Mouse (Mus musculus) right cerebral cortex, postnatal 4 days (tissue): ENCODE measurements around the gene Hid1.
"Not testable (repeated sequence)": the region's sequence is repeated elsewhere in the genome, so short reads cannot be mapped to it uniquely, and the experiment has no call there.

Source experiments
- DNase-seq: peaks from one replicate; pipeline ENCODE4 v3.0.0-alpha.2; 2022

The Hid1 gene

DNA sequence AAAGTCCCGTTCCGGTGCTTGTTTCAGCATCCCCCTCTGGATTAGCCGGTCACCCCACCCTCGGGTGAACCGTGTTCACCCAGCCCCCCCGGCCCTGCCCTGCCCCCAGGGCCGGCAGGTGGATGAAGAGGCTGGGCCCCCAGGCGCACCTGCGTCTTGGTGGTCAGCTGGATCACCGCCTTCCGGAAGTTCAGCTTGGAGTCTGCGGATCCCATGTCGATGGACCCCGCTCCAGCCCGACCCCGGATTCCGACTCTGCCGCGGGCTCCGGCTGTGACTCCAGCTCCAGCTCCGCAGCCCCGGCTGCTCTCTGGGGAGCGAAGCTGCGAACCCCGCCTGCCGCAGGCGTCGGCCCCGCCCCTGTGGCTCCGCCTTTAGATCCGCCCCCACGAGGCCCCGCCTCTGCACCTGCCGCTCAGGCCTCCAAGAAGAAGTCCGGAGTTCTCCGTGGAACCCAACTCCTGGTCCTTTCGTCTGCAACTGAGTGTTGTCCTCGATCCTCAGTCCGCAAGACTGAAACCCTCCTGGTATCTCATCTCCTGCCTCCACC, at the start of gene Hid1:
Gene Hid1, minus strand, starts transcription at position 362 of the 550 bp plus-strand sequence.
- DNase-seq: peak; percentile 72

DNA sequence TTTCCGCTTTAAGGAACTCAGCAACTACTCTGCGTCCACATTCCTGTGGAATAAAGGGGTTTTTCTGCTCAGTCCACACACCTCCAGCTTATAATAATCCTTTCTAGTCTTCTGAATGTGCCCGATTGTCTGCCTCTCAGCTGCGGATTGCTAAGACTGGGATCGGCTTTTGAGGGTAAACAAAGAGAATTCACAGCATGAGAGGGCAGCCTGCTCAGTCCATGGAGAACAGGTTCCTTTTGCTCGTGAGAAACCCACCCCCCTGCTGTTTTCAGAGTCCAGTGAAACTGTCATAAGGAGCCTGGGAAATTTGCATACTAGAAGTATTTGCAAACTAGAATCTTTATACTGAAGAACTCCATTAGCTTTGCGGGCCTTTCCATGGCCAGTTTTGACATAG, 42.0 kb upstream of the Hid1 start:
- DNase-seq: no peak

DNA sequence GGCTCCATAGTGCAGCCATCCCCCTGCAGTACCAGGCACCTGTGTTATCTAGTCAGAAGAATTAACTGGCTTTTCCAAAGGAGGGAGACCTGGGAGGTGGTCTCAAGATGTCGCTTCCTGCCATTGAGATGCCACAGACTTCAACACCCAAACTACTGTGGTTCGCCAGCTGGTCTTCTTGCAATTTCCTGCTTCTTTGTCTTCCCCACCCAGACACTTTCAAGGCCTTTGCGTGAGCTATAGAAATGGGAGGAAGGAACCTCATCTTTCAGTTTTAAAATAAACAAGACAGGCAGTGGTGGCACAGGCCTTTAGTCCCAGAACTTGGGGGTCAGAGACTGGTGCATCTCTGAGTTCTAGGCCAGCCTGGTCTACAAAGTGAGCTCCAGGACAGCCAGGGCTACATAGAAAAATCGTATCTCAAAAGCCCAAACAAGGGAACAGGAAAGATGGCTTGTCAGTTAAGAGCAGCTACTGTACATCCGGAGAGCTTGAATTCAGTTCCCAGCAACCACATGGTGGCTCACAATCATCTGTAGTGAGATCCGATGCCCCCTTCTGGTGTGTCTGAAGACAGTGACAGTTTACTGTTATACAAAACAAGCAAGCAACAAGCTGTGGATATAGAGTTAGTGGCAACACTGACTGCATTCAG, 40.8 kb upstream of the Hid1 start:
- no peak for DNase-seq

- DNase-seq: no peak
These were observed 39.4 kb upstream of the Hid1 start for GRCm38 (mm10) chr11:115406858-115407401.

- no peak for DNase-seq
These were observed 38.2 kb upstream of the Hid1 start for GRCm38 (mm10) chr11:115405723-115406122.

DNA sequence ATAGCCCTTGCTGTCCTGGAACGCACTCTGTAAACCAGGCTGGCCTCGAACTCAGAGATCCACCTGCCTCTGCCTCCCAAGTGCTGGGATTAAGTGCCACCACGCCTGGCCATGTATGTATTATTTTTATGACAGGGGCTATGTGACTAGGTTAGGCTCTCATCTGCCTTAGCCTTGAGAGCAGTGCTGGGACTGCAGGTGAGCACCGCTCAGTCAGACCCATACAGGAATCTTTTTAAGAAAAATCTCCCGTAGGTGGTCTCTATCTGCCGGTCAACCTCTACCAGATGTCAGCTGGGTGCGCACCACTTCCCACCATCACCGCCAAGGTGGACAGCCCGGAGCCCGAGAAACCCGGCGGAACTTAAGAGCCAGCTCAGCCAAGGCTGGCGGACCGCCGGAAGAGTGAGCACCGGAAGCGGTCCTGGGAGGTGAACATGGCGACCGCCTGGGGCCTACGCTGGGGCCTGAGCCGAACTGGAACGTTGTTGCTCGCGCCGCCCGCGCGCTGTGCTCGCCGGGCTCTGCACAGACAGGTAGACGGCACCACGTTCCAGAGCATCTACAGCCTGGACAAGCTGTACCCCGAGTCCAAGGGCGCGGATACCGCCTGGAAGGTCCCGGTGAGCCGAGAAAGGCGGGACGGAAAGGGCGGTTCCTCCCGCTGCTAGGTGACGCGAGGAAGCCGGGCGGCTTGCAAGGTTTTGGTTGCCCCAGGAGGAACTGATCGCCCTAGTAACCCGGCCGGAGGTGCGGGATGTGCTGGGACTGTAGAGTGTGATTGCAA, 36.0 kb upstream of the Hid1 start, which contains the start of gene Mrpl58:
Gene Mrpl58, plus strand, starts transcription at position 415 of the 787 bp plus-strand sequence.
- peak; percentile 85 for DNase-seq

DNA sequence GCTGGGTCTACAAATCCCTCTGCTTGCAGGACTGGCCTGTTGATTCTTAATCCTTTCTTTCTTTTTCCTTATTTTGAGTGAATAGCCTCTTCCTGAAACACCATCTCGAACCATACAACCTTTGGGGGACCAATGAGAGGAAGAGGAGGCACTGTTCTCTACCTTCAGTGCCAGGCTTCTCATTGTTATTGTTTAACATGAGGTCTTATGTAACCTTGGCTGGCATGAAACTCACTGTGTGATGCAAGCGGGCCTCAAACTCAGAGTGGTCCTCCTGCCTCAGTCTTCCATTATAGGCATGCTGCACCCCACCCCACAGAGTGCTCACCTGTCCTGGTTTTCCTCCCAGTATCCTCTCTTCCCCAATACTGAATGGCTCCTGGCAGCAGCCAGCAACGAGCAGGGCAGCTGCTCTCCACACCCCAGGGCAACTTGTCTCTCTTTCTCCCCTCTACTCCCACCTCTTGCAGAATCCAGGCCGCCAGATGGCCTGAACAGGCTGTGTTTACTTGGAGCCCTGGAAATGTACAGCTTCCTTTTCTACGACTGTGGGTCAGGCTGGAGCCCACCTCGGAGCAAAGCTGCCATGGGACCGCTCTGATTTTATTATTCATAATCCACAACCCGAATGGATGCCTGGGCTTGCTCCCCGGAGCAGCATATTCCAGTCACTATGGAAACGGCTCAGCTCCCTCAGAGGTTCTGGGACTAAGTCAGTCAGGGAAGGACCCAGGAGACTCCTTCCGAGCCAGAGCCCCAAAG, 33.3 kb upstream of the Hid1 start:
- no peak for DNase-seq

- no peak for DNase-seq
These were observed 32.6 kb upstream of the Hid1 start for GRCm38 (mm10) chr11:115400126-115400525.

DNA sequence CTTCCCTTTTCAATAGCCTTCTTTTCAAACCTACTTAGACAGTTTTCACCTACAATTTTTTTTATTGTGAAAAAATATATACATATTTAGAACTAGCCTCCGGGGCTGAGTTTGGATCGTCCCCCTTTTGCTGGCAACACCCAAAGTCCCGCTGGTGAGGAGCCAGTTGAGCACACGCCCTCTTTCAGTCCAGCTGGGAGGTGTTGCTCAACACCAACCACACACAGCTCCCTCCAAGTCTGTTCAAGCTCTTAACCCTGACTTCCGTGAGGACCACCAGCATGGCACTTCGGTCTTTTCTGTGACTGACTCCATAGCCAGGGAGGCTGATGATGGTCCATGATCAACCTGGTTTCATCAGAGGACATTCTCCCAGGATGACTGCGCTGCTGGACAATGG, 30.5 kb upstream of the Hid1 start:
- no peak for DNase-seq

DNA sequence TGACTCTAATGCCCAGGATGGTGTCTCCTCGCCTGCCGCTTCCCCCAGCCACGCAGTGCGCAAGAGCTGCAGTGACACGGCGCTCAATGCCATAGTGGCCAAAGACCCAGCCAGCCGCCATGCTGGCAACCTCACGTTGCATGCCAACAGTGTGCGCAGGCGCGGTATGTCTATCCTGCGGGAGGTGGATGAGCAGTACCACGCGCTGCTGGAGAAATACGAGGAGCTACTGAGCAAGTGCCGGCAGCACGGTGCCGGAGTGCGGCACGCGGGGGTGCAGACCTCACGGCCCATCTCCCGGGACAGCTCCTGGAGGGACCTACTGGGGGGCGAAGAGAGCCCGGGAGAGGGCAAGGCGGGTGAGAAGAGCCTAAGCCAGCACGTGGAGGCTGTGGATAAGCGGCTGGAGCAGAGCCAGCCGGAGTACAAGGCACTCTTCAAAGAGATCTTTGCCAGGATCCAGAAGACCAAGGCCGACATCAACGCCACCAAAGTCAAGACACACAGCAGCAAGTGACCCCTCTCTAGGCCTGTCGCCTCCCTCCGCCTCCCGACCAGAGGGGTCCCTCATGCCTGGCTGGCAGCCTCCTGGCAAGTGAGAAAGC, 26.3 kb upstream of the Hid1 start:
- no peak for DNase-seq

GRCm38 (mm10) chr11:115391358-115391757, 23.8 kb upstream of the Hid1 start:
- DNase-seq: no peak

- not testable (repeated sequence) for DNase-seq
These were observed 19.3 kb upstream of the Hid1 start for GRCm38 (mm10) chr11:115386859-115387258.

DNA sequence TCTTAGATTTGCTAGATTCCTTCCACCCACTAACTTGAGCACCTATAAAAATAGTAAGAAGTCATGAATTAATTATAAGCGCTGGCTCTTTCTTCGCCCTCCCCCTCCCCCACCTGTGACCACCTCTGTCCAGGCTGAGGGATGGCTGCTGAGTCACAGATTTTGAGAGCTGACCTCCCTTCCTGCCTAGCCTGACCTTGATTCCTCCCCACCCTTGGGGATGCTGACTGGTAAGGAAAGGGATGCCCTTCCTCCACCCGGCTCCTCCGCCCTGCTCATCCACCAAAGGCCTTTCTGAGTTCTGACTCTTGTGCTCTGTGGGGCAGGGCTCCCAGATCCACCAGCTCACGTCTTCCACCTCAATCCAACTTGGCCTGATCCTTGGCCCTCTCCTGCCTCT, 17.0 kb upstream of the Hid1 start:
- DNase-seq: no peak

DNA sequence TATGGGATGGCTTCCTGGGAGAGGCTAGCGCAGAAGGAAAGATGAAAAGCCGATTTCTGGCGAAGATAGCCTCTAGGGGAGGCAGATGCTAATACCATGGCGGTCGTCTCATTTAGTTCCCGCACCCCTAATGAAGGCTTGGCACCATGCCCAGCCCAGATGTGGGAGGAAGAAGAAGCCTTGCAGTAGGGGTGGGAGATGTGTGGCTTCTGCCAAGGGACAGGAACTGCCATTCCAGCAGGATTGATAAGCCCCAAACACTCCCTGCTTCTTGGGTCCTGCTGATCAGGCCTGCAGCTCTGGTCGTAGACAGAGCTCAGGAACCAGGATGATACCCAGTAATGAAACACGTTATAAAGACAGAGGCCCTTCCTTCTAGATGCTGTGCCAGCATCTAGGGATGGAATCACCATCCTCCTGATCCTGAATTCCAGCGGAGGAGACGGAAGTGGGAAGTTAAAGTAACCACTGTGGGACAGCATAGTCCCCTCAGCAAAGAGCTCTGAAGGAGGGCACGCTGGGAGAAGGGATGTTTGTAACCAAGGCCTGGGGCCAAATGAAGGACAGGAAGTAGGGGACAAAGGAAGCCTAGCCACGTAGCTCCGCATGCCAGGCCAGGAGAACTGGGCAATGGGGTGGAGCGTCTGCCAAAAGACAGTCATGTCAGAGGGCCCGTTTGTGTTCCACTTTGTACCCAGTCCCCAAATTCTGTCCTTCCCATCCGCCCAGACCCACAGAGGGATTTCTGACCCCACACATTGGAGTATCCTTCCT, 16.3 kb upstream of the Hid1 start:
- peak; percentile 63 for DNase-seq

DNA sequence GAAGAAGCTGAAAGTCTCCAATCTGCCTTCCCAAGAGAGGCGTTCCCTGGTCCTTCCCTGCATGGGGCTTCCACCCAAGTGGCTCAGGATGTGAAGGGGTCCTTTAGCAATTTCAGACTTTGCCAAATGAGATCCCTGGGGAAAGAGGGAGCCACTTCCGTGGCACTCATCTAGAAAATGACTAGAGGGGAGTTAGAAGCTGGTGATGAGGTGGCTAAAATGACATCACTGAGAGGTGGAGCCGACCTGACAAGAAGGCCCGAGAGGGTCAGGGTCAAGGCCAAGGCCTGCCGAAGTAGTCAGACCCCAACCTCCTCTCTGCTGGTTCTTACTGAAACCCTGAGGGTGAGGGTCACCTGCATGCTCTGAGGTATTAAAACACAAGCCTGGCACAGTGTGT, 15.3 kb upstream of the Hid1 start:
- no peak for DNase-seq

GRCm38 (mm10) chr11:115381743-115382539, 14.4 kb upstream of the Hid1 start, which contains the start of gene Cdr2l:
Gene Cdr2l (plus strand): TSS chr11:115381916.
- DNase-seq: peak; percentile 84

DNA sequence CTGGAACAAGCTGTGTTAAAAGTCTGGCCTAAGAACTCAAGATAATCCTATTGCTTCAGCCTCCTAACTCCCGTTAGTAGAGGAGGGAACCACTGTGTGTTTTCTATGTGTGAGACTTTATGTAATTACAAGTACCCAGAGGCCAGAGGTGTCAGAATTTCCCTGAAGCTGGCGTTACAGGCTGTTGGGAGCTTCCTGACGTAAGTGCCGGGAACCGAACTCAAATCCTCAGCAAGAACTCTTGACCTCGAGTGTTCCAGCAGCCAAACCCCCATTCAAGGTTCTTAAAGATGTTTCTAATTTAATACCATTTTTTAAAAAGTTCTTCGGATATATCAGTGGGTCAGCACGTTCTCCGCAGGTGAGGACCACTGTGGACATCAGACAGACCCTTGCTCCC, 13.7 kb upstream of the Hid1 start:
- DNase-seq: no peak

- DNase-seq: no peak
These were observed 10.3 kb upstream of the Hid1 start for GRCm38 (mm10) chr11:115377854-115378253.

GRCm38 (mm10) chr11:115377254-115377653, 9.7 kb upstream of the Hid1 start:
- no peak for DNase-seq

- no peak for DNase-seq
These were observed 9.2 kb upstream of the Hid1 start for GRCm38 (mm10) chr11:115376722-115377121.
